15 mouse cellular contexts compared by ENCODE assay signal in genomic region chr7:28412826-28413225, GRCm38 (mm10). TPM values are rescaled to one million over a fixed set of nuclear protein-coding genes. Genes with fewer than 3 reads are reported as not detected.
DNase-seq lines count a peak whose midpoint lies in the region; ATAC-seq and TF ChIP-seq lines count a peak whose summit lies in the region.
"Had no signal": no experiment of that assay in that cellular context is flagged by ENCODE, and none has a peak within 500 bp of the region (broad histone marks: within the 10 kb centered on the region; RNA-seq: fewer than 3 reads in every experiment).

No protein-coding gene starts in this region.

- no peak for DNase-seq in liver, embryonic 14.5 days (ENCODE audit: low read depth in 3 of 3, low spot score in 3 of 3)
- DNase-seq in CD4-positive helper T cell, adult 2 months (ENCODE audit: low read depth, low spot score): peak; percentile 28
- DNase-seq in MEL (ENCODE audit: low read depth, low spot score) (peak; percentile 34), adipocyte (ENCODE audit: low spot score) (no peak)
- DNase-seq in thymus, postnatal 0 days (ENCODE audit: low spot score): peak; percentile 47
- DNase-seq in urinary bladder, postnatal 14 days (ENCODE audit: low spot score): no peak
- DNase-seq: cerebellum, adult 18-20 months; kidney, postnatal 25 days; lung, adult 18-20 months had no signal

- H3K27me3 ChIP-seq in liver, embryonic 14.5 days (ENCODE audit: control insufficient read depth, insufficient read depth, low read length): no peaks in the 10 kb centered on the region
- H3K27me3 ChIP-seq in liver, embryonic 12.5 days (replicated peaks): no peaks in the 10 kb centered on the region
- no peaks in the 10 kb centered on the region for H3K27me3 ChIP-seq in MEL (ENCODE audit: control insufficient read depth in 1 of 2, insufficient read depth in 2 of 2, low read length in 2 of 2)
- H3K27me3 ChIP-seq: embryonic facial prominence, embryonic 15.5 days; forebrain, embryonic 13.5 days; megakaryocyte, embryonic 14.5 days had no signal

- 0 out of 2 replicates have a peak, but pooled peaks have one; percentile 20 for TF ChIP-seq CTCF in liver, embryonic 14.5 days (IDR thresholded peaks at IDR 0.05; ENCODE audit: low read depth)
- peak in 2 of 3 experiments; percentile 7 to 36; a peak in 3 of 6 replicates for TF ChIP-seq CTCF in MEL (IDR thresholded peaks at IDR 0.05 in 2 of 3, conservative IDR thresholded peaks at IDR 0.05 in 1 of 3; ENCODE audit: control insufficient read depth in 1 of 3, insufficient read depth in 1 of 3, low read depth in 2 of 3, low read length in 3 of 3, poor library complexity in 1 of 3, severe bottlenecking in 1 of 3)

- no peak overlapping the region for H3K4me3 ChIP-seq in liver, embryonic 14.5 days (ENCODE audit: insufficient read depth in 1 of 2, low read depth in 2 of 2, low read length in 2 of 2)
- H3K4me3 ChIP-seq in liver, embryonic 12.5 days: no peak overlapping the region
- H3K4me3 ChIP-seq in MEL (ENCODE audit: control insufficient read depth in 1 of 2, insufficient read depth in 1 of 2, low read depth in 2 of 2, low read length in 2 of 2): no peak overlapping the region
- H3K4me3 ChIP-seq: embryonic facial prominence, embryonic 15.5 days; forebrain, embryonic 13.5 days; megakaryocyte, embryonic 14.5 days; myocyte had no signal

- ATAC-seq in liver, embryonic 14.5 days (ENCODE audit: insufficient read depth): no peak
- no peak for ATAC-seq in liver, embryonic 12.5 days
- ATAC-seq: forebrain, embryonic 13.5 days had no signal

- no peaks in the 10 kb centered on the region for H3K9me3 ChIP-seq in liver, embryonic 14.5 days (ENCODE audit: control insufficient read depth, low read length)
- no peaks in the 10 kb centered on the region for H3K9me3 ChIP-seq in liver, embryonic 12.5 days (replicated peaks)
- no peaks in the 10 kb centered on the region for H3K9me3 ChIP-seq in MEL (replicated peaks; ENCODE audit: insufficient read depth, low read length)
- H3K9me3 ChIP-seq: embryonic facial prominence, embryonic 15.5 days; forebrain, embryonic 13.5 days; G1E; megakaryocyte, embryonic 14.5 days had no signal

- H3K4me1 ChIP-seq in liver, embryonic 14.5 days (replicated peaks; ENCODE audit: control insufficient read depth in 2 of 2, insufficient read depth in 2 of 2, low read length in 1 of 2): no peaks in the 10 kb centered on the region
- H3K4me1 ChIP-seq in liver, embryonic 12.5 days: 0 out of 2 replicates have a peak, but pooled peaks cover 10% of the 10 kb centered on the region
- no peaks in the 10 kb centered on the region for H3K4me1 ChIP-seq in MEL (ENCODE audit: control insufficient read depth in 1 of 2, insufficient read depth in 2 of 2, low read length in 2 of 2)
- H3K4me1 ChIP-seq: embryonic facial prominence, embryonic 15.5 days; forebrain, embryonic 13.5 days had no signal

- no peak for TF ChIP-seq POLR2A in MEL (IDR thresholded peaks at IDR 0.05; ENCODE audit: control insufficient read depth in 1 of 2, insufficient read depth in 1 of 2, low read depth in 1 of 2, low read length in 2 of 2, poor library complexity in 1 of 2)

- H3K9ac ChIP-seq in liver, embryonic 14.5 days (replicated peaks): no peak overlapping the region
- no peak overlapping the region for H3K9ac ChIP-seq in liver, embryonic 12.5 days
- no peak overlapping the region for H3K9ac ChIP-seq in MEL (ENCODE audit: control insufficient read depth, low read depth, low read length, poor library complexity, severe bottlenecking)
- H3K9ac ChIP-seq: embryonic facial prominence, embryonic 15.5 days; forebrain, embryonic 13.5 days had no signal

- H3K79me2 ChIP-seq in MEL (ENCODE audit: control insufficient read depth, insufficient read depth, low read length, poor library complexity): no peaks in the 10 kb centered on the region

- H3K4me2 ChIP-seq in liver, embryonic 14.5 days (ENCODE audit: low read depth): no peak overlapping the region
- H3K4me2 ChIP-seq in liver, embryonic 12.5 days: no peak overlapping the region
- H3K4me2 ChIP-seq: embryonic facial prominence, embryonic 15.5 days; forebrain, embryonic 13.5 days had no signal

- TF ChIP-seq EP300 in liver, embryonic 14.5 days (IDR thresholded peaks at IDR 0.05; ENCODE audit: low read depth): no peak
- no peak for TF ChIP-seq EP300 in MEL (IDR thresholded peaks at IDR 0.05; ENCODE audit: low read depth in 1 of 2, low read length in 2 of 2)

- WGBS in liver, embryonic 14.5 days (ENCODE audit: insufficient replicate concordance): 60% methylated on average over 4 of the region's 4 CpGs
- 69% methylated on average over 4 of the region's 4 CpGs for WGBS in liver, embryonic 12.5 days (ENCODE audit: insufficient replicate concordance)

- no peak overlapping the region for H3K27ac ChIP-seq in liver, embryonic 14.5 days
- no peak overlapping the region for H3K27ac ChIP-seq in liver, embryonic 12.5 days
- H3K27ac ChIP-seq in MEL (ENCODE audit: control insufficient read depth, low read depth, low read length): no peak overlapping the region
- H3K27ac ChIP-seq: embryonic facial prominence, embryonic 15.5 days; forebrain, embryonic 13.5 days had no signal

- no peak for TF ChIP-seq RAD21 in MEL (IDR thresholded peaks at IDR 0.05; ENCODE audit: low read depth, low read length)

- peaks cover 34% of the 10 kb centered on the region for H3K36me3 ChIP-seq in liver, embryonic 14.5 days (replicated peaks; ENCODE audit: control insufficient read depth, insufficient read depth, low read depth)
- peaks cover 93% of the 10 kb centered on the region for H3K36me3 ChIP-seq in liver, embryonic 12.5 days
- peaks cover 0 to 19% of the 10 kb centered on the region in 2 experiments; a peak in 2 of 4 replicates for H3K36me3 ChIP-seq in MEL (ENCODE audit: control insufficient read depth in 1 of 2, insufficient read depth in 2 of 2, low read length in 2 of 2)

TF ChIP-seq in MEL, 35 proteins besides CTCF, POLR2A, EP300 and RAD21:
- TF ChIP-seq JUND (IDR thresholded peaks at IDR 0.05; ENCODE audit: low read depth, low read length): no peak
- peak; percentile 30; the same call in 1 of the 2 replicates for TF ChIP-seq SMC3 (IDR thresholded peaks at IDR 0.05; ENCODE audit: low read depth, low read length)

RNA-seq across cellular contexts. Expression of gene Paf1, which starts 20.1 kb away (rescaled TPM):
- polyA plus RNA-seq in liver, embryonic 14.5 days (2012; rRNA removed): 25.2 and 40.4 TPM in 2 replicates
- polyA plus RNA-seq in liver, embryonic 14.5 days (2014; fragmentation: Nextera tagmentation; extraction: Ambion mirVana): 15.0 and 18.3 TPM in 2 replicates
- 36.5 and 42.4 TPM in 2 replicates for polyA plus RNA-seq in liver, embryonic 12.5 days (2016; fragmentation: Nextera tagmentation; extraction: Ambion mirVana)
- total RNA-seq in MEL (2012; rRNA removed): 49.9 and 53.5 TPM in 2 replicates
- polyA plus RNA-seq in MEL (2012; ENCODE audit: insufficient read depth in 1 of 2, insufficient read length in 2 of 2, low read depth in 1 of 2, low replicate concordance in 2 of 2, missing spikeins in 1 of 2): 100 to 1,000 TPM in 1 of 2 experiments, 10 to 100 TPM in 1; 99.9 to 645 TPM
- polyA plus RNA-seq in thymus, postnatal 0 days (2015; fragmentation: Nextera tagmentation; extraction: Ambion mirVana): 59.3 and 64.0 TPM in 2 replicates

RNA-seq across cellular contexts. Expression of gene Med29, which starts 20.3 kb away (rescaled TPM):
- polyA plus RNA-seq in liver, embryonic 14.5 days (2012; rRNA removed): 21.0 and 22.2 TPM in 2 replicates
- polyA plus RNA-seq in liver, embryonic 14.5 days (2014; fragmentation: Nextera tagmentation; extraction: Ambion mirVana): 25.7 and 27.2 TPM in 2 replicates
- 35.1 and 36.8 TPM in 2 replicates for polyA plus RNA-seq in liver, embryonic 12.5 days (2016; fragmentation: Nextera tagmentation; extraction: Ambion mirVana)
- total RNA-seq in MEL (2012; rRNA removed): 23.7 and 31.1 TPM in 2 replicates
- 10 to 100 TPM in 1 of 2 experiments, not detected in 1; 39.6 TPM for polyA plus RNA-seq in MEL (2012; ENCODE audit: insufficient read depth in 1 of 2, insufficient read length in 2 of 2, low read depth in 1 of 2, low replicate concordance in 2 of 2, missing spikeins in 1 of 2)
- 42.0 and 42.5 TPM in 2 replicates for polyA plus RNA-seq in thymus, postnatal 0 days (2015; fragmentation: Nextera tagmentation; extraction: Ambion mirVana)

RNA-seq across cellular contexts. Expression of gene Gmfg, which starts 24.4 kb away (rescaled TPM):
- 13.1 and 22.2 TPM in 2 replicates for polyA plus RNA-seq in liver, embryonic 14.5 days (2012; rRNA removed)
- 31.4 and 39.3 TPM in 2 replicates for polyA plus RNA-seq in liver, embryonic 14.5 days (2014; fragmentation: Nextera tagmentation; extraction: Ambion mirVana)
- 41.0 and 41.3 TPM in 2 replicates for polyA plus RNA-seq in liver, embryonic 12.5 days (2016; fragmentation: Nextera tagmentation; extraction: Ambion mirVana)
- total RNA-seq in MEL (2012; rRNA removed): 25.1 and 31.2 TPM in 2 replicates
- 10 to 100 TPM in 1 of 2 experiments, not detected in 1; 25.0 TPM for polyA plus RNA-seq in MEL (2012; ENCODE audit: insufficient read depth in 1 of 2, insufficient read length in 2 of 2, low read depth in 1 of 2, low replicate concordance in 2 of 2, missing spikeins in 1 of 2)
- polyA plus RNA-seq in thymus, postnatal 0 days (2015; fragmentation: Nextera tagmentation; extraction: Ambion mirVana): 777 and 920 TPM in 2 replicates
- polyA plus RNA-seq: myocyte had no signal

RNA-seq across cellular contexts. Expression of gene Zfp36, which starts 32.8 kb away (rescaled TPM):
- polyA plus RNA-seq in liver, embryonic 14.5 days (2012; rRNA removed): 3.9 and 5.1 TPM in 2 replicates
- 4.6 and 5.0 TPM in 2 replicates for polyA plus RNA-seq in liver, embryonic 14.5 days (2014; fragmentation: Nextera tagmentation; extraction: Ambion mirVana)
- 7.4 and 7.5 TPM in 2 replicates for polyA plus RNA-seq in liver, embryonic 12.5 days (2016; fragmentation: Nextera tagmentation; extraction: Ambion mirVana)
- 0.50 and 0.65 TPM in 2 replicates for total RNA-seq in MEL (2012; rRNA removed)
- 1 to 10 TPM in 1 of 2 experiments, not detected in 1; 2.8 TPM for polyA plus RNA-seq in MEL (2012; ENCODE audit: insufficient read depth in 1 of 2, insufficient read length in 2 of 2, low read depth in 1 of 2, low replicate concordance in 2 of 2, missing spikeins in 1 of 2)
- 70.6 and 72.0 TPM in 2 replicates for polyA plus RNA-seq in thymus, postnatal 0 days (2015; fragmentation: Nextera tagmentation; extraction: Ambion mirVana)

RNA-seq across cellular contexts. Expression of gene Lrfn1, which starts 39.0 kb away (rescaled TPM):
- 0.41 and 0.58 TPM in 2 replicates for polyA plus RNA-seq in liver, embryonic 14.5 days (2012; rRNA removed)
- 0.15 TPM in 1 of 2 replicates, not detected in the other for polyA plus RNA-seq in liver, embryonic 14.5 days (2014; fragmentation: Nextera tagmentation; extraction: Ambion mirVana)
- 1.3 and 1.5 TPM in 2 replicates for polyA plus RNA-seq in liver, embryonic 12.5 days (2016; fragmentation: Nextera tagmentation; extraction: Ambion mirVana)
- 1.2 and 1.9 TPM in 2 replicates for total RNA-seq in MEL (2012; rRNA removed)
- 1 to 10 TPM in 1 of 2 experiments, not detected in 1; 5.8 TPM for polyA plus RNA-seq in MEL (2012; ENCODE audit: insufficient read depth in 1 of 2, insufficient read length in 2 of 2, low read depth in 1 of 2, low replicate concordance in 2 of 2, missing spikeins in 1 of 2)
- polyA plus RNA-seq in thymus, postnatal 0 days (2015; fragmentation: Nextera tagmentation; extraction: Ambion mirVana): 0.86 and 1.1 TPM in 2 replicates
- polyA plus RNA-seq: myocyte had no signal

Comparison
In these comparisons a context has a peak if more than half of its experiments do, and no peak if none do; other contexts are left out.
1. DNase-seq: peak in CD4-positive helper T cell, adult 2 months (single experiment), MEL (single experiment) and thymus, postnatal 0 days (single experiment); none in liver, embryonic 14.5 days (0 of 3), adipocyte (single experiment) and urinary bladder, postnatal 14 days (single experiment).
2. RNA of gene Gmfg, which starts 24.4 kb away (polyA plus RNA-seq): 777 to 920 TPM in thymus, postnatal 0 days; 41.0 to 41.3 TPM in liver, embryonic 12.5 days, 13.1 to 39.3 TPM in liver, embryonic 14.5 days and 25.0 TPM in MEL; every median in the first group is over 10 times any median in the second.